Mouse (Mus musculus) embryonic facial prominence, embryonic 13.5 days (tissue): ENCODE measurements around the gene Mpc1. TPM values are rescaled to one million over a fixed set of nuclear protein-coding genes. Genes with fewer than 3 reads are reported as not detected.

Experiments used
- ATAC-seq: fragments of 200-750 bp; cut with Nextera tagmentation; 2 replicates; pipeline ENCODE4 v1.8.0; 2017; ENCODE audit warnings: low read depth; ENCODE audit not compliant: insufficient number of reproducible peaks, insufficient read depth, low FRiP score, low TSS enrichment
- H3K27ac ChIP-seq: fragments of 300-500 bp; sonication (generic); 2 replicates; pipeline ENCODE4 v1.5.1; 2015; ENCODE audit warnings: moderate library complexity, mild to moderate bottlenecking, inconsistent platforms
- H3K27me3 ChIP-seq: fragments of 300-500 bp; sonication (generic); 2 replicates; pipeline ENCODE4 v1.6.1; 2015; ENCODE audit warnings: mild to moderate bottlenecking, inconsistent platforms
- H3K36me3 ChIP-seq: fragments of 300-500 bp; sonication (generic); 2 replicates; pipeline ENCODE4 v1.6.1; 2015; ENCODE audit warnings: mild to moderate bottlenecking, inconsistent platforms
- H3K4me1 ChIP-seq: fragments of 300-500 bp; sonication (generic); 2 replicates; pipeline ENCODE4 v1.6.1; 2015; ENCODE audit warnings: inconsistent platforms
- H3K4me2 ChIP-seq: fragments of 300-500 bp; sonication (generic); 2 replicates; pipeline ENCODE4 v1.6.1; 2015; ENCODE audit warnings: moderate library complexity, mild to moderate bottlenecking, inconsistent platforms
- H3K4me3 ChIP-seq: fragments of 300-500 bp; sonication (generic); 2 replicates; pipeline ENCODE4 v1.5.1; 2015; ENCODE audit warnings: mild to moderate bottlenecking, inconsistent platforms
- H3K9ac ChIP-seq: fragments of 300-500 bp; sonication (generic); 2 replicates; pipeline ENCODE4 v1.6.1; 2015; ENCODE audit warnings: mild to moderate bottlenecking, inconsistent platforms
- H3K9me3 ChIP-seq: fragments of 300-500 bp; sonication (generic); 2 replicates; pipeline ENCODE4 v1.6.1; 2016; ENCODE audit warnings: inconsistent platforms
- WGBS: fragments of 180-500 bp; shearing (Covaris S2); methylation state at CpG from one replicate; pipeline ENCODE4 v1.1.7; 2015; ENCODE audit warnings: mixed read lengths; 5-methylcytosine and 5-hydroxymethylcytosine counted together
- polyA plus RNA-seq: library from polyadenylated mRNA; unstranded; fragments of >200 nt; fragmentation: Nextera tagmentation; extraction: Ambion mirVana; gene quantifications from 2 replicates; pipeline ENCODE4 v1.2.1, GENCODE M21; 2015

The Mpc1 gene
- polyA plus RNA-seq, 1 experiment from 2014 or later = 150 TPM

DNA sequence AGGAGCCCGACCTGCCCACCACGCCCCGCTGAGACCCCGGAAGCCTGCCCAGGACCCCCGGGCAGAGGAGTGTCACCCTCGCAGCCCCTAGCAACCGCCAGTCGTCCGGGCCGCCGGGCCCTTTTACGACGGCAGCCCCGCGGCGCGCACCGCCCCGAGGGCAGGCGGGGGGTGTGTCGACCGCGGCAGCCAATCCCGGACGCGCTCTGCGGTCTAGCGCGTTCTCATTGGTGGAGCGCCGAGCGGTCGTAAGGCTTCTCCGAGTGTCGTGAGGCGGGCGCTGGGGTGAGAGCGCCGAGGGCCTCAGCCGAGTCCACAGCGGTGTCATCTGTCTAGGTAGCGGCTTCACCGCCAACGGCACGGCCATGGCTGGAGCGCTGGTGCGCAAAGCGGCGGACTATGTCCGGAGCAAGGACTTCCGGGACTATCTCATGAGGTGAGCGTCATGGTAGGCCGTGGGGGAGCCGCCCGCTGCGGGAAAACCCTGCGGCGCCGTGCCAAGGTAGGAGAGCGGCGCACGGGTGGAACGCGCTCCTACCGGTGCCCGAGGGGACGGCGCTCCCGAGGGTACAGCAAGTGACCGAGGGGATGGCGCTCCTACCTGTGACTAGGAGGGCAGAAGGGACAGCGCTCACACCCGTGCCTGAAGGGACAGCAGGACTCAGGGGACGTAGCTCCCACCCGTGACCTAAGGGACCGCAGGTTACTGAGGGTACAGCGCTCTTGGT is 986 bp downstream of the Mpc1 start:
- Histone ChIP-seq H3K36me3 (no peaks in the 10 kb centered on the region), H3K27me3 (peaks cover 3% of the 10 kb centered on the region; the same call in 1 of the 2 replicates), H3K27ac (peak overlapping the region; percentile 88), H3K4me2 (peak overlapping the region; percentile 100), H3K4me1 (peaks cover 15% of the 10 kb centered on the region), H3K9ac (peak overlapping the region; percentile 83), H3K4me3 (peak overlapping the region; percentile 85), H3K9me3 (no peaks in the 10 kb centered on the region)
- WGBS = under 1% methylated on average over 77 of the region's 77 CpGs
- peak; percentile 96 for ATAC-seq

DNA sequence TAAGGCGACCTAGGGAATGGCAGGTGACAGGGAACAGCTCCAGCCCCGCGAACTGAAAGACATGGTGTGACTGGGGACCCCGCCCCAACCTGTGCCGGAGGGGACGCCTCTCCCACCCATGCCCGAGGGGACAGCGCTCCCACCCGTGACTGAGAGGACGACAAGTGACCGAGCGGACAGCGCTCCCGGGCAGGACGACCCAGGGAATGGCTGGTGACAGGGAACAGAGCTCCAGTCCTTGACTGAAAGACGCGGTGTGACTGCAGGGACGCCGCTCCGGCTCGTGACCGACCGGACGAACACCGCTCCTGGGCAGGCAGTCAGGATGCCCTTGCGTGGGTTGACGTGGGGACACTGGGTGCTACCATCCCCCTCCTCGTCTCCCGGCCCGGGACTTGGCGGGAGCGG is 1.6 kb downstream of the Mpc1 start:
- Histone ChIP-seq H3K9ac (peak overlapping the region; percentile 83), H3K27ac (no peak overlapping the region), H3K9me3 (no peaks in the 10 kb centered on the region), H3K36me3 (peaks cover 1% of the 10 kb centered on the region), H3K27me3 (peaks cover 3% of the 10 kb centered on the region; the same call in 1 of the 2 replicates), H3K4me1 (peaks cover 15% of the 10 kb centered on the region), H3K4me3 (peak overlapping the region; percentile 85), H3K4me2 (peak overlapping the region; percentile 100)
- ATAC-seq = peak; percentile 3; the same call in 1 of the 2 replicates
- under 1% methylated on average over 32 of the region's 32 CpGs for WGBS

DNA sequence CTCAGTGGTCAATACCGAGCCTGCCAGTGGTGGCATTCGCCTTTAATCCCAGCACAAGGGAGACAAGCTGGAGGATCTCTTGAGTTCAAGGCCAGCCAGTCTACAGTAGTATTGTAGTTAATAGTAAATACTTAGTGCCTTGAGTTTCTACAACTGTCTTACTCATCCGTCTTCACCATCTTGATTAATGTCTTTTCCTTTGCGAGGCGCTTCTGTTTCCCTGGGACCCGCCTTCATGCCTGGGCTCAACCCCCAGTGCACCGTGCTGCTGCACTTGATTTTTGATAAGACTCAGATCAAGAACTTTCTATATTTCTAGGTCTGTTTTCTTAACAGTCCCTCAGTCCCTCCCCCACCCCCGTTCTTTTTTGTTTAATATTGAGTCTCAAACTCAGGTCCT is 2.4 kb downstream of the Mpc1 start:
- H3K4me2 ChIP-seq = peak overlapping the region; percentile 100
- peak overlapping the region; percentile 83; the same call in 1 of the 2 replicates for H3K9ac ChIP-seq
- H3K4me3 ChIP-seq = peak overlapping the region; percentile 85; the same call in 1 of the 2 replicates
- peaks cover 3% of the 10 kb centered on the region; the same call in 1 of the 2 replicates for H3K27me3 ChIP-seq
- ATAC-seq = no peak
- no peaks in the 10 kb centered on the region for H3K9me3 ChIP-seq
- no peak overlapping the region for H3K27ac ChIP-seq
- peaks cover 15% of the 10 kb centered on the region for H3K4me1 ChIP-seq
- 41% methylated on average over 8 of the region's 8 CpGs for WGBS
- H3K36me3 ChIP-seq = peaks cover 8% of the 10 kb centered on the region

DNA sequence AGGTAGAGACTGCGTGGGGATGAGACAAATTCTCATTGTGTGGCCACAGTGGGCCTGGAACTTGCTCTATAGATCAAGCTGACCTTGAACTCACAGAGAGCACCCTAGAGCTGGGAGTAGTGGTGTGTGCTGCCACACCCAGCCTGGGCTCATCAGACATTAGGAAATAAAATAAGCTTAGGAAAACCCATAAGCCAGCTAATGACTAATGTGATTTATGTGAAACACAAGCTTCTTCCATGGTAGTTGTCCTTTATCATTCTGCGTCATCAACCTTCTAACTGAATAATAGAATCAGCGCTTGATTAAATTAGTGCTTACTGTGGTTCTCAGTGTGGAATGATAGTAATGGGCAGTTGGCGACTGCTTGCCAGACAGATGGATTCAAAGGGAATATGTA is 4.3 kb downstream of the Mpc1 start:
- H3K9me3 ChIP-seq = no peaks in the 10 kb centered on the region
- H3K4me2 ChIP-seq = no peak overlapping the region
- 79% methylated on average over 4 of the region's 4 CpGs for WGBS

DNA sequence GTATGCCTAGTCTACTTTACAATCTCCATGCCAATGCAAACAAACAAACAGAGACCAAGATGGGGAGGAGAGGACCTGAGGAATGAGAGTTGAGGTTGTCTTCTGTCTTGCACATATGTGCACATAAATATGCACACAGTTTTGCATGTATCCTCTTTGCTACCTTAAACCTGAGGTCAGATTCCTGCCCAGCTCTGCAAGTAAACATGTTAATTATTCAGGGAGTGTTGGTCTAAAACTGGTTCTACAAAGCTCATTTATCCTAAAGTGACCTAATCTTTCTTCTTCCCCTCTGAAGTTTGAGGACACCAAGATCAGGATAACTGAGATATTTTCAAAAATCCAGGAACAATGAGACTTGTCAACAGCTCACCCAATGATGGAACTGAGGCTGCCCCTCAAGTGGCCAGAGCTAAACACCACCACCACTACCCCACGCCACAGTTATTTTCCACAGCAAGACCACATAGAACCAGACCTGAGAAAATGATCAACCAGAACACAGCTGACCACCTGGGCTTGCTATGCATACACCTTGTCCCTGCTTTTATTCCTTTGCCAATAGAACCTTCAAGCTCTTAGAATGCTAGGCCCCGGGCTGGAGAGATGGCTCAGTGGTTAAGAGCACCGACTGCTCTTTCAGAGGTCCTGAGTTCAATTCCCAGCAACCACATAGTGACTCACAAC is 7.4 kb downstream of the Mpc1 start:
- no peak overlapping the region for H3K27ac ChIP-seq
- no peak overlapping the region for H3K9ac ChIP-seq
- H3K9me3 ChIP-seq = no peaks in the 10 kb centered on the region
- WGBS = 99% methylated on average over 3 of the region's 3 CpGs
- peaks cover under 1% of the 10 kb centered on the region; the same call in 1 of the 2 replicates for H3K4me1 ChIP-seq
- H3K27me3 ChIP-seq = peaks cover under 1% of the 10 kb centered on the region; the same call in 1 of the 2 replicates
- ATAC-seq = no peak
- H3K4me2 ChIP-seq = no peak overlapping the region
- H3K4me3 ChIP-seq = no peak overlapping the region
- H3K36me3 ChIP-seq = peaks cover 12% of the 10 kb centered on the region

More for the DNA sequence above, 4.3 kb downstream of the Mpc1 start:
- Histone ChIP-seq H3K4me3 (no peak overlapping the region), H3K36me3 (peaks cover 8% of the 10 kb centered on the region), H3K27me3 (peaks cover 3% of the 10 kb centered on the region; the same call in 1 of the 2 replicates), H3K9ac (no peak overlapping the region), H3K4me1 (peaks cover 15% of the 10 kb centered on the region), H3K27ac (no peak overlapping the region)
- ATAC-seq = no peak

DNA sequence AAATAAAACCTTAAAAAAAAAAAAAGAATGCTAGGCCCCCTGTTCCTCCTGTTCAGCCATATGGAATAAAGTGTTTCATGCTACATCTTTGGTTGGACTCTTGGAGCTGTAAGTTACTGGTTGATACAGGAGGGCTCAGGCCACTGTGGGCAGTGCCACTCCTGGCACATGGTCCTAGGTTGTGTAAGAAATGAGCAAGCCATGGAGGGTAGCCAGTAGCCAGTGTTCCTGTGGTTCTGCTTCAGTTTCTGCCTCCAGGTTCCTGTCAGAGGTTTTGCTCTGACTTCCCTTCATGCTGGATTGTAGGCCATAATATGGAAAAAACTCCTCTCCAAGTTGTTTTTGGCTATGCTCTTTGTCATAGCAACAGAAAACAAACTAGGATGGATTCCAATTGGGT is 8.0 kb downstream of the Mpc1 start:
- no peak for ATAC-seq
- H3K4me1 ChIP-seq = no peaks in the 10 kb centered on the region
- H3K9ac ChIP-seq = no peak overlapping the region
- H3K9me3 ChIP-seq = no peaks in the 10 kb centered on the region
- no peak overlapping the region for H3K4me2 ChIP-seq
- no peak overlapping the region for H3K4me3 ChIP-seq
- H3K36me3 ChIP-seq = peaks cover 12% of the 10 kb centered on the region
- no peaks in the 10 kb centered on the region for H3K27me3 ChIP-seq
- no peak overlapping the region for H3K27ac ChIP-seq

DNA sequence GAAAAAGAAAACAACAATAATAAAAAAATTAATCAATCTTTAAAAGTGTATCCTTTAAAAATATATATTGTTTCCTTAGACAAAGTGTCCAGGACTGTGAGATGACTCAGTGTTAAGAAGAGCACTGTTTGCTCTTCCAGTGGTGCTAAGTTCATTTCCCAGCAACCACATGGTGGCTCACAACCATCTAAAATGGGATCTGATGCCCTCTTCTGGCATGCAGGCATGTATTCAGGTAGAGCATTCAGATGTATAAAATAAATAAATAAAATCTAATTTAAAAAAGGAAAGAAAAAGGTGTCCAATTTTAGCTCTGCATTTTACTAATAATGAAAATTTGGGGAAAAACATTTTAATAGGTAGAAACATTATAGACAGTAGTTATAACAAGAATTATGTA is 13.1 kb downstream of the Mpc1 start:
- H3K27ac ChIP-seq = no peak overlapping the region
- H3K4me3 ChIP-seq = no peak overlapping the region
- H3K9me3 ChIP-seq = no peaks in the 10 kb centered on the region
- no peak for ATAC-seq
- no peak overlapping the region for H3K9ac ChIP-seq
- H3K4me1 ChIP-seq = no peaks in the 10 kb centered on the region
- peaks cover 10% of the 10 kb centered on the region for H3K36me3 ChIP-seq
- no peaks in the 10 kb centered on the region for H3K27me3 ChIP-seq
- no peak overlapping the region for H3K4me2 ChIP-seq

DNA sequence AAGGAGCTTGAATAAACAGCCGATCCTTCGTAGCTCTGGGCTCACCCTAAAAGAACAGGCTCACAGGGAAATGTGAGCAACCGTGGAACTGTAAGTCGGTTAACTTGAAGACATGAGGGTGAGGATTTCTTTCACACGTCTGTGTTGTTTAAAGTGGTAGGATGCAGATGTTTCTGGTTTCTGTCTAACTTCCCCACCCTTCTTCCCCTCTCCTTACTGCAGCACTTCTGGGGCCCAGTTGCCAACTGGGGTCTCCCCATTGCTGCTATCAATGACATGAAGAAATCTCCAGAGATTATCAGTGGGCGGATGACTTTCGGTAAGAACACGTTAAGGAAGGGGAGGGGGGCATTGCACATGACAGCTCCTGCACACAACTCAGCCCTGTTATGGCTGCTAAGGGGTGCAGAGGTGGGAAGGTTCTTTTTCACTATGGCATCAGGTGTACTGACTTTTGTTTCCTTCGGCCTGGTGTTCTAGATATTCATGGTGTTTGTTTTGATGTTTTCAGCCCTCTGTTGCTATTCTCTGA is 13.7 kb downstream of the Mpc1 start:
- 75% methylated on average over 9 of the region's 9 CpGs for WGBS
- Histone ChIP-seq H3K4me2 (no peak overlapping the region), H3K27ac (no peak overlapping the region), H3K9me3 (no peaks in the 10 kb centered on the region), H3K27me3 (no peaks in the 10 kb centered on the region), H3K9ac (no peak overlapping the region), H3K4me3 (no peak overlapping the region), H3K36me3 (peaks cover 10% of the 10 kb centered on the region), H3K4me1 (no peaks in the 10 kb centered on the region)
- no peak for ATAC-seq

DNA sequence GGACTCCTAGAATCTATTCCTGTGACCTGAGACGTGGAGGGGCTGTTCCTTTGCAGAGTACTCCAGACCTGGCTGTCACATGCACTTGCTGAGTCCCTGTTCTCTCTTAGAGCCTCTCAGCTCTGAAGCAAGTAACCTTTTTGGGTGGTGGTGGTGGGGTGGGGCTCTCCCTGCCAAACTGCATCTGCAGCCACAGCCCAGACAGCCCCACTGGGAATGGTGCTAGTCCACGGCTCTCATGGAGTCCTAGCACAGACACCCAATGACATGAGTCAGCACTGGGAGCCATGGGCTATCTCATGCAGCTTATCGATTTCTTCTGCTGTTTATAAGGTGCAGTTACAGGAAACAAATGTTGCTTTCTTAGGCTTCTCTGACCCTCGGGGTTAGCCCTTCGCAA is 15.0 kb downstream of the Mpc1 start:
- 83% methylated on average over 5 of the region's 5 CpGs for WGBS
- H3K27me3 ChIP-seq = no peaks in the 10 kb centered on the region
- no peak overlapping the region for H3K9ac ChIP-seq
- H3K4me3 ChIP-seq = no peak overlapping the region
- no peak for ATAC-seq
- no peak overlapping the region for H3K4me2 ChIP-seq
- H3K36me3 ChIP-seq = peaks cover 10% of the 10 kb centered on the region
- H3K9me3 ChIP-seq = no peaks in the 10 kb centered on the region
- H3K4me1 ChIP-seq = no peaks in the 10 kb centered on the region
- no peak overlapping the region for H3K27ac ChIP-seq

DNA sequence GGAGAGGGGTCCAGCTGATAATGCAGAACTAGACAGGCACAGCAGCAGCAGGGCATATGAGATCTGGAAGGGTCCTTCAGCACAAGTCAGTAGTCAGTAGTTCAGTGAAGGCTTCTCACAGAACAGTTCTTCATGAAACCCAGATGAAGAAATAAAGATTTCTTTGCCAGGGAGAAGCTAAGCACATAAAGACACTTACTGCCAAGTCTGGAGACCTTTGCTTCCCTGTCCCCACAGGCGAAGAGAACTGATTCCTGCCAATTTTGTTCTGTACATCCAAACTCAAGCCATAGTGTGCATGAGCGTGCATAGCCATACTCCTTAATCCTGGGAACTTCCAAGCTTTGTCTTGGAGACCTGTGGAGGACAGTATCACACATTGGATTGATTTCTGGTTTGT is 15.6 kb downstream of the Mpc1 start:
- no peak for ATAC-seq
- H3K27me3 ChIP-seq = no peaks in the 10 kb centered on the region
- no peak overlapping the region for H3K9ac ChIP-seq
- no peaks in the 10 kb centered on the region for H3K4me1 ChIP-seq
- no peak overlapping the region for H3K27ac ChIP-seq
- H3K36me3 ChIP-seq = peaks cover 9% of the 10 kb centered on the region
- H3K9me3 ChIP-seq = no peaks in the 10 kb centered on the region
- WGBS = 88% methylated on average over 2 of the region's 2 CpGs
- no peak overlapping the region for H3K4me2 ChIP-seq
- H3K4me3 ChIP-seq = no peak overlapping the region

DNA sequence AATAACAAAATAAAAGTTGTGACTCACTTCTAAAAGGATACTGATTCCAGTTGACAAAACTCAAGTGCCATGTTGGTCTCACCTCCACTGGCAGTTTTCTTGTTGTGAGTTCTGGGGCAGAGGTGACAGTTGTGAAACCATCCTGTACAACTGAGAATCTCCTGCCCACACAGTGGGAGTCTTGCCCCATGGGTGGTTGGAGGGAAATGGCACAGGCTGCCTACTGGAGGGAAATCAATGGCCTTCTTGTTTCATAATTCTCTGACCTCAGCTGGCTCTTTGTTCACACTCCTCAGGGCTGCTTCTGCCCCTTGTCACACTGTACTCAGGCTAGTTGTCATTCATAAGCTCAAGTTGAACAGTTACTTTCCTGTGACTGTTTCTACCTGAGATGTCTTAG is 16.8 kb downstream of the Mpc1 start:
- Histone ChIP-seq H3K9ac (no peak overlapping the region), H3K36me3 (peaks cover 7% of the 10 kb centered on the region; the same call in 1 of the 2 replicates), H3K4me3 (no peak overlapping the region), H3K4me1 (no peaks in the 10 kb centered on the region), H3K27me3 (no peaks in the 10 kb centered on the region), H3K9me3 (no peaks in the 10 kb centered on the region), H3K4me2 (no peak overlapping the region), H3K27ac (no peak overlapping the region)
- no peak for ATAC-seq

DNA sequence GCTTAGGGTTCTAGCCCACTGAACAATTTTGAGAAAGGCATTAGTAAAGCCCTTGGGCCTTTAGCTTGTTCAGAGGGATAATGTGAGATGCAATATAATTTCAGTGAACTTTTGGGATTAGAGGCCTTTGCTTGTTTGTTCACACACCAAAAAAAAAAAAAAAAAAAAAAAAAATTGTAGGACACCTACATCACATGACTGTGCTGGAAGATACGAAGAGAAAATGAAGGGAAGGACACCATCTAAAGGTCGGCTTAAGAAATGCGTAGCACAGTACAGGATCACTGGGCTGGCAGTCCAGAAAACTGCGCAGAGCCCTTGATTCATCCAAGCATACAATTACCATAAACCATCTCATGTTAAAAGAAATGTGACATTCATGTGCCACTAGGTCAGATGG is 18.8 kb downstream of the Mpc1 start:
- H3K4me3 ChIP-seq = no peak overlapping the region
- no peaks in the 10 kb centered on the region for H3K27me3 ChIP-seq
- WGBS = 78% methylated on average over 4 of the region's 4 CpGs
- H3K4me2 ChIP-seq = no peak overlapping the region
- H3K4me1 ChIP-seq = no peaks in the 10 kb centered on the region
- no peaks in the 10 kb centered on the region for H3K9me3 ChIP-seq
- ATAC-seq = no peak
- H3K27ac ChIP-seq = no peak overlapping the region
- no peak overlapping the region for H3K9ac ChIP-seq
- peaks cover 7% of the 10 kb centered on the region; the same call in 1 of the 2 replicates for H3K36me3 ChIP-seq
